Comparison of ENCODE assay signal across 8 mouse cellular contexts in the genomic region with DNA sequence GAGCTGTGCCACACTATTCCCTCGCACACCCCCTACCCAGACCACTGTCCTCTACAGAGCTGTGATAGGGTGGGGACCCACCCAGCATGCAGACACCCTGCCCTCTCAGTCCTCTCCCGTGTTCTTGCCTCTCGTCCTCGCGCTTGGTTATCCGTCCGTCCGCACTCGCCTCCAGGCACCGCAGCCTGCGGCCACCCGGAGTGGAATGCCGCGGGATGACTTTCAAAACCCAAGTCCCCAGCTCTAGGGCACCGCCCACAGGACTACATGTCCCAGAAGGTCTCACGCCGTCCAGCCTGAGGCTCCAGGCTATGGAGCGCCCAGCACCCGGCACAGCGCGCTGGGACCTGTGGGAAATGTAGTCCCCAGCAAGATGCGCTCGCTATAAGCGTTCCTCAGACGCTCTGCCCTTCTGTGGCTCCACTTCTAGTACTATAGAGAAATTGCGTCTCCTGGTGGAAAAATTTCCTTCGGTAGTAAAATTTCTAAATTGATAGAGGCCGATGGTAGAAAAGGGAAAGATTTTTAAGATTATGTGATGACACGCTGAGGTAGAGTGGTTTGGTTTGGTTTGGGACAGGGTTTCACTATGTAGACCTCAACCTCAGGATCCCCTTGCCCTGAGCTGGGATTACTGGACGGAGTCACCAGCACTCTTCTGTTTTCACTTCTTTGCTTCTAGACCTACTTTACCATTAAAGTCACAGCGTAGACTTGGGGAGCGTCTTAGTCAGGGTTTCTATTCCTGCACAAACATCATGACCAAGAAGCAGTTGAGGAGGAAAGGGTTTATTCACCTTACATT. TPM values are rescaled to one million over a fixed set of nuclear protein-coding genes. Genes with fewer than 3 reads are reported as not detected.
A peak's percentile ranks its signal among the peaks of the same experiment; 100 is the strongest.
DNase-seq lines count a peak whose midpoint lies in the region; ATAC-seq and TF ChIP-seq lines count a peak whose summit lies in the region.

A gene (minus strand): TSS at position 210 of the 805 bp plus-strand sequence.

- H3K9me3 ChIP-seq in erythroblast, embryonic 14.5 days (ENCODE audit: control insufficient read depth, low read length), result 0 out of 2 replicates have a peak, but pooled peaks cover 2% of the 10 kb centered on the region
- H3K9me3 ChIP-seq in forebrain, embryonic 11.5 days (ENCODE audit: control insufficient read depth, low read length), result no peaks in the 10 kb centered on the region
- H3K9me3 ChIP-seq in heart, embryonic 14.5 days (ENCODE audit: control insufficient read depth, low read length), result no peaks in the 10 kb centered on the region
- H3K9me3 ChIP-seq in neural tube, embryonic 13.5 days, result no peaks in the 10 kb centered on the region

- DNase-seq in forebrain, embryonic 11.5 days (ENCODE audit: low spot score), result peak; percentile 92
- DNase-seq in kidney, postnatal 10 days, result peak; percentile 93
- DNase-seq in liver, adult 2 months (ENCODE audit: extremely low read depth, low read depth, low spot score), result peak; percentile 66
- DNase-seq in urinary bladder, postnatal 14 days (ENCODE audit: low spot score), result peak; percentile 90

- peak within 1 kb of the TSS; percentile 50; the same call in 1 of the 2 replicates for H3K9ac ChIP-seq in forebrain, embryonic 11.5 days (ENCODE audit: low read length)
- H3K9ac ChIP-seq in heart, embryonic 14.5 days (ENCODE audit: low read length), result peak within 1 kb of the TSS; percentile 73
- H3K9ac ChIP-seq in liver, adult 2 months (ENCODE audit: low read depth, low read length), result no peak within 1 kb of the TSS
- peak within 1 kb of the TSS; percentile 64 for H3K9ac ChIP-seq in neural tube, embryonic 13.5 days

- H3K4me2 ChIP-seq in forebrain, embryonic 11.5 days (ENCODE audit: low read depth, low read length, severe bottlenecking), result peak within 1 kb of the TSS; percentile 75
- H3K4me2 ChIP-seq in heart, embryonic 14.5 days (ENCODE audit: low read length), result peak within 1 kb of the TSS; percentile 72
- H3K4me2 ChIP-seq in neural tube, embryonic 13.5 days, result peak within 1 kb of the TSS; percentile 76

- H3K79me2 ChIP-seq in liver, adult 2 months (ENCODE audit: control insufficient read depth, insufficient read depth, low read length), result no peaks in the 10 kb centered on the region

- no peak for TF ChIP-seq POLR2A in liver, adult 2 months (IDR thresholded peaks at IDR 0.05; ENCODE audit: extremely low read depth, insufficient read depth, low read length)

- no peaks in the 10 kb centered on the region for H3K27me3 ChIP-seq in erythroblast, embryonic 14.5 days (ENCODE audit: control insufficient read depth)
- H3K27me3 ChIP-seq in forebrain, embryonic 11.5 days (ENCODE audit: control insufficient read depth, insufficient read depth, low read length), result no peaks in the 10 kb centered on the region
- no peaks in the 10 kb centered on the region for H3K27me3 ChIP-seq in heart, embryonic 14.5 days (ENCODE audit: control insufficient read depth, insufficient read depth, low read length)
- H3K27me3 ChIP-seq in liver, adult 2 months (ENCODE audit: control insufficient read depth, insufficient read depth, low read length), result no peaks in the 10 kb centered on the region
- no peaks in the 10 kb centered on the region for H3K27me3 ChIP-seq in neural tube, embryonic 13.5 days

- H3K36me3 ChIP-seq in erythroblast, embryonic 14.5 days (ENCODE audit: control insufficient read depth), result no peaks in the 10 kb centered on the region
- no peaks in the 10 kb centered on the region for H3K36me3 ChIP-seq in forebrain, embryonic 11.5 days (ENCODE audit: control insufficient read depth, insufficient read depth, low read length)
- H3K36me3 ChIP-seq in heart, embryonic 14.5 days (ENCODE audit: control insufficient read depth, insufficient read depth, low read length), result no peaks in the 10 kb centered on the region
- H3K36me3 ChIP-seq in liver, adult 2 months (ENCODE audit: control insufficient read depth, insufficient read depth, low read length), result no peaks in the 10 kb centered on the region
- 0 out of 2 replicates have a peak, but pooled peaks cover 2% of the 10 kb centered on the region for H3K36me3 ChIP-seq in neural tube, embryonic 13.5 days

- no peak for TF ChIP-seq CTCF in liver, adult 2 months (IDR thresholded peaks at IDR 0.05; ENCODE audit: low read depth, low read length)

- H3K27ac ChIP-seq in forebrain, embryonic 11.5 days (ENCODE audit: low read depth, low read length), result no peak within 1 kb of the TSS
- 0 out of 4 replicates have a peak within 1 kb of the TSS, but pooled peaks of 1 of the 2 experiments have one; percentile 4 for H3K27ac ChIP-seq in heart, embryonic 14.5 days (replicated peaks in 1 of 2; ENCODE audit: control insufficient read depth in 1 of 2, insufficient read depth in 1 of 2, low read depth in 2 of 2, low read length in 2 of 2)
- H3K27ac ChIP-seq in liver, adult 2 months (replicated peaks; ENCODE audit: insufficient read depth, low read depth, low read length), result no peak within 1 kb of the TSS
- no peak within 1 kb of the TSS for H3K27ac ChIP-seq in neural tube, embryonic 13.5 days (replicated peaks)

- WGBS in forebrain, embryonic 11.5 days, result 12% methylated on average over 32 of the region's 32 CpGs
- 8% methylated on average over 32 of the region's 32 CpGs for WGBS in heart, embryonic 14.5 days
- 12% methylated on average over 32 of the region's 32 CpGs for WGBS in liver, adult 2 months
- WGBS in neural tube, embryonic 13.5 days, result 11% methylated on average over 32 of the region's 32 CpGs

- H3K4me1 ChIP-seq in erythroblast, embryonic 14.5 days (ENCODE audit: control insufficient read depth), result no peaks in the 10 kb centered on the region
- H3K4me1 ChIP-seq in forebrain, embryonic 11.5 days (replicated peaks; ENCODE audit: control insufficient read depth, insufficient read depth, low read length), result no peaks in the 10 kb centered on the region
- peaks cover 0 to 9% of the 10 kb centered on the region in 2 experiments; a peak in 2 of 4 replicates for H3K4me1 ChIP-seq in heart, embryonic 14.5 days (ENCODE audit: control insufficient read depth in 2 of 2, insufficient read depth in 2 of 2, low read length in 2 of 2)
- H3K4me1 ChIP-seq in liver, adult 2 months (ENCODE audit: control insufficient read depth, insufficient read depth, low read length), result 0 out of 2 replicates have a peak, but pooled peaks cover 3% of the 10 kb centered on the region
- H3K4me1 ChIP-seq in neural tube, embryonic 13.5 days (replicated peaks), result no peaks in the 10 kb centered on the region

- no peak for ATAC-seq in erythroblast, adult 5-6 weeks (replicated peaks; ENCODE audit: low FRiP score, poor library complexity, severe bottlenecking)
- peak; percentile 100 for ATAC-seq in forebrain, embryonic 11.5 days (replicated peaks; ENCODE audit: low FRiP score)
- peak; percentile 100 for ATAC-seq in heart, embryonic 14.5 days (ENCODE audit: insufficient number of reproducible peaks, insufficient read depth, low FRiP score, low read depth)
- peak; percentile 100 for ATAC-seq in neural tube, embryonic 13.5 days (ENCODE audit: low read depth)

- H3K4me3 ChIP-seq in erythroblast, embryonic 14.5 days (replicated peaks), result peak within 1 kb of the TSS; percentile 52
- H3K4me3 ChIP-seq in forebrain, embryonic 11.5 days (ENCODE audit: low read depth, low read length), result peak within 1 kb of the TSS; percentile 36
- H3K4me3 ChIP-seq in heart, embryonic 14.5 days (ENCODE audit: control insufficient read depth in 1 of 2, insufficient read depth in 1 of 2, low read depth in 1 of 2, low read length in 2 of 2), result peak within 1 kb of the TSS; percentile 49 to 61
- peak within 1 kb of the TSS; percentile 37; the same call in 1 of the 2 replicates for H3K4me3 ChIP-seq in liver, adult 2 months (ENCODE audit: insufficient read depth, low read depth, low read length)
- H3K4me3 ChIP-seq in neural tube, embryonic 13.5 days, result peak within 1 kb of the TSS; percentile 47

RNA-seq across cellular contexts. Expression of the gene that starts here (rescaled TPM):
- polyA plus RNA-seq in erythroblast, embryonic 14.5 days (2012), result not detected in 2 replicates
- total RNA-seq in erythroblast, adult 5-6 weeks (2015; ENCODE audit: low replicate concordance), result not detected in 2 replicates
- not detected in 2 replicates for total RNA-seq in erythroblast, adult 5-6 weeks (2017; ENCODE audit: low replicate concordance)
- 1.2 TPM in 2 replicates for polyA plus RNA-seq in forebrain, embryonic 11.5 days (2014; fragmentation: Nextera tagmentation; extraction: Ambion mirVana)
- polyA plus RNA-seq in heart, embryonic 14.5 days (2014; fragmentation: Nextera tagmentation; extraction: Ambion mirVana), result 13.9 and 19.0 TPM in 2 replicates
- under 0.01 and 0.07 TPM in 2 replicates for total RNA-seq in liver, adult 2 months (2014; rRNA removed)
- polyA plus RNA-seq in liver, adult 2 months (2012; rRNA removed), result 0.01 TPM in 1 of 2 replicates, not detected in the other
- 2.6 and 3.0 TPM in 2 replicates for polyA plus RNA-seq in neural tube, embryonic 13.5 days (2015; fragmentation: Nextera tagmentation; extraction: Ambion mirVana)

Comparison
In these comparisons a context has a peak if more than half of its experiments do, and no peak if none do; other contexts are left out.
1. Peak in DNase-seq and H3K4me3 ChIP-seq in liver, adult 2 months; RNA of the gene not detected or under 1 TPM.